ENCODE assay signal across 26 mouse cellular contexts in the genomic region with DNA sequence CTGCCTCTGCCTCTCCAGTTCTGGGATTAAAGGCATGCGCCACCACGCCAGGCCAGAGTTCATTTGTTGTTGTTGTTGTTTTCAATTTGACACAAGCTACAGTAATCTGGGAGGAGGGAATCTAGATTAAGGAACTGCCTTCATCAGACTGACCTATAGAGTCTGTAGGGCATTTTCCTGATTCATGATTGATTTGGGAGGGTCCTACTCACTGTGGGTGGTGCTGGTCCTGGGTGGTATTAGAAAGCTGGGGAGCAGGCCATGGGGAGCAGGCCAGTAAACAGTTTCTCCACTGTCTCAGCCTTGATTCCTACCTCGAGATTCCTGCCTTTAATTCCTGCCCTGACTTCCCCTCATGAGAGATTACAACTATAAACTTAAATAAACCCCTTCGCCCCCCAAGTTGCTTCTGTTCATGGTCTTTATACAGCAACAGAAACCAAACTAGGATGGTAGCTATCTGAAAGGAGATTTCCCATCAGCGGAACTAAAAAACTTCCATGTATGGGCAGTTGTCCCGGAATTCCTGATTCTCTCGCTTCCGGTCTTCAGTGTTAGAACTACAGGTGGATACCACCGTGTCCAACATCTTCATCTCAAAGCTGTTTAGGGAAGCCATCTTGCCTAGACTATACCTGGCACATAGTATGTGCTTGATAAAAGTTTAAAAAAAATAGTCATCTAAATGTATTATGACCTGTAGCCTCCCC.
"Had no signal": no experiment of that assay in that cellular context is flagged by ENCODE, and none has a peak within 500 bp of the region (broad histone marks: within the 10 kb centered on the region; RNA-seq: fewer than 3 reads in every experiment).

No protein-coding gene starts in this region.

- H3K36me3 ChIP-seq: heart, embryonic 13.5 days; heart, embryonic 15.5 days; hindbrain, embryonic 10.5 days; hindbrain, embryonic 12.5 days; limb, embryonic 13.5 days; limb, embryonic 15.5 days; liver, embryonic 12.5 days had no signal

- ATAC-seq: hindbrain, embryonic 16.5 days; inflammation-experienced regulatory T-cells, adult 6 months; intestine, postnatal 0 days; liver, embryonic 12.5 days had no signal

- H3K4me3 ChIP-seq: gastrocnemius, adult 2 months; heart, adult 2 months; heart, embryonic 13.5 days; heart, embryonic 15.5 days; hindbrain, embryonic 10.5 days; hindbrain, embryonic 12.5 days; layer of hippocampus, adult 2 months; left cerebral cortex, adult 2 months; limb, embryonic 13.5 days; limb, embryonic 15.5 days; liver, embryonic 12.5 days had no signal

- H3K27ac ChIP-seq: gastrocnemius, adult 2 months; heart, adult 2 months; heart, embryonic 13.5 days; heart, embryonic 15.5 days; hindbrain, embryonic 10.5 days; hindbrain, embryonic 12.5 days; hindbrain, embryonic 14.5 days; layer of hippocampus, adult 2 months; left cerebral cortex, adult 2 months; limb, embryonic 13.5 days; limb, embryonic 15.5 days; liver, embryonic 12.5 days; liver, embryonic 14.5 days had no signal

- H3K9ac ChIP-seq: heart, embryonic 13.5 days; heart, embryonic 15.5 days; hindbrain, embryonic 12.5 days; hindbrain, embryonic 14.5 days; limb, embryonic 13.5 days; limb, embryonic 15.5 days; liver, embryonic 12.5 days; liver, embryonic 14.5 days had no signal

- DNase-seq: gastrocnemius, adult 2 months; gastrocnemius, postnatal 10 days; gastrocnemius, postnatal 25 days; heart, adult 2 months; heart, postnatal 14 days; heart, postnatal 4 days; kidney, adult 18-20 months; kidney, adult 8-10 months; kidney, postnatal 10 days; kidney, postnatal 25 days; kidney, postnatal 4 days had no signal

- H3K9me3 ChIP-seq: heart, embryonic 13.5 days; heart, embryonic 15.5 days; hindbrain, embryonic 10.5 days; hindbrain, embryonic 12.5 days; limb, embryonic 13.5 days; limb, embryonic 15.5 days; liver, embryonic 12.5 days had no signal

- H3K27me3 ChIP-seq: heart, embryonic 13.5 days; heart, embryonic 15.5 days; hindbrain, embryonic 12.5 days; limb, embryonic 13.5 days; limb, embryonic 15.5 days had no signal

- H3K4me2 ChIP-seq: heart, embryonic 11.5 days; heart, embryonic 13.5 days; heart, embryonic 15.5 days; hindbrain, embryonic 12.5 days; hindbrain, embryonic 14.5 days; limb, embryonic 13.5 days; limb, embryonic 15.5 days; liver, embryonic 12.5 days had no signal
